Mouse (Mus musculus): ENCODE data around the gene Syt17. TPM values are rescaled to one million over a fixed set of nuclear protein-coding genes. Genes with fewer than 3 reads are reported as not detected.

The Syt17 gene
- polyA plus RNA-seq, 1 experiment from 2014 or later, result 2.4 TPM

- no peak for ATAC-seq (replicated peaks; ENCODE audit: low FRiP score)
- no peaks in the 10 kb centered on the region; the same call in 1 of the 2 replicates for H3K27me3 ChIP-seq (ENCODE audit: control insufficient read depth, insufficient read depth, low read length)
- no peak overlapping the region for H3K9ac ChIP-seq (ENCODE audit: low read length)
- H3K27ac ChIP-seq (ENCODE audit: low read depth, low read length), result no peak overlapping the region
- H3K4me1 ChIP-seq (replicated peaks; ENCODE audit: control insufficient read depth, insufficient read depth, low read length), result peaks cover 12% of the 10 kb centered on the region; the same call in 1 of the 2 replicates
- WGBS, result 68% methylated on average over 7 of the region's 7 CpGs
- H3K36me3 ChIP-seq (ENCODE audit: control insufficient read depth, insufficient read depth, low read length), result no peaks in the 10 kb centered on the region
- no peak overlapping the region for H3K4me2 ChIP-seq (ENCODE audit: low read depth, low read length, severe bottlenecking)
- H3K9me3 ChIP-seq (ENCODE audit: control insufficient read depth, low read length), result no peaks in the 10 kb centered on the region
- no peak overlapping the region for H3K4me3 ChIP-seq (ENCODE audit: low read depth, low read length)
- DNase-seq (ENCODE audit: low spot score), result no peak
Measured at GRCm38 (mm10) chr7:118443895-118444485, 4.0 kb downstream of the Syt17 start.

- Histone ChIP-seq H3K4me3 (ENCODE audit: low read depth, low read length) (no peak overlapping the region), H3K4me2 (ENCODE audit: low read depth, low read length, severe bottlenecking) (0 out of 2 replicates have a peak overlapping the region, but pooled peaks have one; percentile 8), H3K9ac (ENCODE audit: low read length) (no peak overlapping the region; the same call in 1 of the 2 replicates), H3K4me1 (replicated peaks; ENCODE audit: control insufficient read depth, insufficient read depth, low read length) (peaks cover 10% of the 10 kb centered on the region; the same call in 1 of the 2 replicates), H3K27ac (ENCODE audit: low read depth, low read length) (no peak overlapping the region), H3K27me3 (ENCODE audit: control insufficient read depth, insufficient read depth, low read length) (no peaks in the 10 kb centered on the region; the same call in 1 of the 2 replicates), H3K9me3 (ENCODE audit: control insufficient read depth, low read length) (no peaks in the 10 kb centered on the region), H3K36me3 (ENCODE audit: control insufficient read depth, insufficient read depth, low read length) (no peaks in the 10 kb centered on the region)
- peak; percentile 56 for DNase-seq (ENCODE audit: low spot score)
- no peak for ATAC-seq (replicated peaks; ENCODE audit: low FRiP score)
- WGBS, result 4% methylated on average over 9 of the region's 9 CpGs
Measured at GRCm38 (mm10) chr7:118443371-118443770, 4.7 kb downstream of the Syt17 start.

- Histone ChIP-seq H3K9me3 (ENCODE audit: control insufficient read depth, low read length) (no peaks in the 10 kb centered on the region), H3K27ac (ENCODE audit: low read depth, low read length) (no peak overlapping the region), H3K27me3 (ENCODE audit: control insufficient read depth, insufficient read depth, low read length) (no peaks in the 10 kb centered on the region; the same call in 1 of the 2 replicates), H3K4me3 (ENCODE audit: low read depth, low read length) (no peak overlapping the region), H3K4me1 (replicated peaks; ENCODE audit: control insufficient read depth, insufficient read depth, low read length) (no peaks in the 10 kb centered on the region), H3K36me3 (ENCODE audit: control insufficient read depth, insufficient read depth, low read length) (no peaks in the 10 kb centered on the region), H3K4me2 (ENCODE audit: low read depth, low read length, severe bottlenecking) (no peak overlapping the region), H3K9ac (ENCODE audit: low read length) (no peak overlapping the region)
- 86% methylated on average over 6 of the region's 6 CpGs for WGBS
- DNase-seq (ENCODE audit: low spot score) (no peak), ATAC-seq (replicated peaks; ENCODE audit: low FRiP score) (no peak)
Measured at GRCm38 (mm10) chr7:118441535-118441934, 6.5 kb downstream of the Syt17 start.

- Histone ChIP-seq H3K4me3 (ENCODE audit: low read depth, low read length) (no peak overlapping the region), H3K27me3 (ENCODE audit: control insufficient read depth, insufficient read depth, low read length) (no peaks in the 10 kb centered on the region), H3K4me2 (ENCODE audit: low read depth, low read length, severe bottlenecking) (no peak overlapping the region), H3K36me3 (ENCODE audit: control insufficient read depth, insufficient read depth, low read length) (no peaks in the 10 kb centered on the region), H3K4me1 (replicated peaks; ENCODE audit: control insufficient read depth, insufficient read depth, low read length) (no peaks in the 10 kb centered on the region), H3K27ac (ENCODE audit: low read depth, low read length) (no peak overlapping the region), H3K9me3 (ENCODE audit: control insufficient read depth, low read length) (no peaks in the 10 kb centered on the region), H3K9ac (ENCODE audit: low read length) (no peak overlapping the region)
- DNase-seq (ENCODE audit: low spot score), result peak; percentile 65
- WGBS, result 57% methylated on average over 7 of the region's 7 CpGs
- ATAC-seq (replicated peaks; ENCODE audit: low FRiP score), result no peak
Measured at GRCm38 (mm10) chr7:118437101-118437802, 10.8 kb downstream of the Syt17 start.

GRCm38 (mm10) chr7:118428937-118429336, 19.1 kb downstream of the Syt17 start:
- no peak overlapping the region for H3K4me3 ChIP-seq (ENCODE audit: low read depth, low read length)
- DNase-seq (ENCODE audit: low spot score) (no peak), ATAC-seq (replicated peaks; ENCODE audit: low FRiP score) (no peak)
- no peaks in the 10 kb centered on the region for H3K27me3 ChIP-seq (ENCODE audit: control insufficient read depth, insufficient read depth, low read length)
- H3K36me3 ChIP-seq (ENCODE audit: control insufficient read depth, insufficient read depth, low read length), result no peaks in the 10 kb centered on the region
- H3K4me1 ChIP-seq (replicated peaks; ENCODE audit: control insufficient read depth, insufficient read depth, low read length), result no peaks in the 10 kb centered on the region
- H3K4me2 ChIP-seq (ENCODE audit: low read depth, low read length, severe bottlenecking), result no peak overlapping the region
- WGBS, result 83% methylated on average over 2 of the region's 2 CpGs
- H3K9me3 ChIP-seq (ENCODE audit: control insufficient read depth, low read length), result no peaks in the 10 kb centered on the region
- no peak overlapping the region for H3K27ac ChIP-seq (ENCODE audit: low read depth, low read length)
- H3K9ac ChIP-seq (ENCODE audit: low read length), result no peak overlapping the region

- 0 out of 2 replicates have a peak overlapping the region, but pooled peaks have one; percentile 12 for H3K4me2 ChIP-seq (ENCODE audit: low read depth, low read length, severe bottlenecking)
- no peak for DNase-seq (ENCODE audit: low spot score)
- no peak overlapping the region for H3K9ac ChIP-seq (ENCODE audit: low read length)
- H3K9me3 ChIP-seq (ENCODE audit: control insufficient read depth, low read length), result no peaks in the 10 kb centered on the region
- H3K27me3 ChIP-seq (ENCODE audit: control insufficient read depth, insufficient read depth, low read length), result no peaks in the 10 kb centered on the region
- no peak overlapping the region for H3K4me3 ChIP-seq (ENCODE audit: low read depth, low read length)
- peak overlapping the region; percentile 32; the same call in 1 of the 2 replicates for H3K27ac ChIP-seq (ENCODE audit: low read depth, low read length)
- WGBS, result 40% methylated on average over 6 of the region's 6 CpGs
- peaks cover 3% of the 10 kb centered on the region; the same call in 1 of the 2 replicates for H3K4me1 ChIP-seq (replicated peaks; ENCODE audit: control insufficient read depth, insufficient read depth, low read length)
- peak; percentile 55 for ATAC-seq (replicated peaks; ENCODE audit: low FRiP score)
- H3K36me3 ChIP-seq (ENCODE audit: control insufficient read depth, insufficient read depth, low read length), result no peaks in the 10 kb centered on the region
Measured at GRCm38 (mm10) chr7:118419491-118420180, 28.4 kb downstream of the Syt17 start.

- no peak overlapping the region for H3K4me2 ChIP-seq (ENCODE audit: low read depth, low read length, severe bottlenecking)
- no peaks in the 10 kb centered on the region for H3K4me1 ChIP-seq (replicated peaks; ENCODE audit: control insufficient read depth, insufficient read depth, low read length)
- WGBS, result 84% methylated on average over 3 of the region's 3 CpGs
- H3K27ac ChIP-seq (ENCODE audit: low read depth, low read length), result no peak overlapping the region
- no peak overlapping the region for H3K9ac ChIP-seq (ENCODE audit: low read length)
- no peaks in the 10 kb centered on the region for H3K36me3 ChIP-seq (ENCODE audit: control insufficient read depth, insufficient read depth, low read length)
- no peak overlapping the region for H3K4me3 ChIP-seq (ENCODE audit: low read depth, low read length)
- DNase-seq (ENCODE audit: low spot score), result no peak
- ATAC-seq (replicated peaks; ENCODE audit: low FRiP score), result no peak
- no peaks in the 10 kb centered on the region for H3K27me3 ChIP-seq (ENCODE audit: control insufficient read depth, insufficient read depth, low read length)
- H3K9me3 ChIP-seq (ENCODE audit: control insufficient read depth, low read length), result no peaks in the 10 kb centered on the region
Measured at GRCm38 (mm10) chr7:118414183-118414582, 33.8 kb downstream of the Syt17 start.

- Histone ChIP-seq H3K9me3 (ENCODE audit: control insufficient read depth, low read length) (no peaks in the 10 kb centered on the region), H3K4me2 (ENCODE audit: low read depth, low read length, severe bottlenecking) (no peak overlapping the region), H3K4me3 (ENCODE audit: low read depth, low read length) (no peak overlapping the region), H3K4me1 (replicated peaks; ENCODE audit: control insufficient read depth, insufficient read depth, low read length) (no peaks in the 10 kb centered on the region), H3K9ac (ENCODE audit: low read length) (no peak overlapping the region), H3K27ac (ENCODE audit: low read depth, low read length) (no peak overlapping the region), H3K36me3 (ENCODE audit: control insufficient read depth, insufficient read depth, low read length) (no peaks in the 10 kb centered on the region), H3K27me3 (ENCODE audit: control insufficient read depth, insufficient read depth, low read length) (no peaks in the 10 kb centered on the region)
- 82% methylated on average over 3 of the region's 3 CpGs for WGBS
- no peak for DNase-seq (ENCODE audit: low spot score)
- no peak for ATAC-seq (replicated peaks; ENCODE audit: low FRiP score)
Measured at GRCm38 (mm10) chr7:118411877-118412276, 36.1 kb downstream of the Syt17 start.

Data from forebrain, embryonic 11.5 days (tissue).